Mouse (Mus musculus): ENCODE results near the gene Lrp3. TPM values are rescaled to one million over a fixed set of nuclear protein-coding genes. Genes with fewer than 3 reads are reported as not detected.

The Lrp3 gene
- polyA plus RNA-seq, 1 experiment from 2014 or later: 33.0 TPM

GRCm38 (mm10) chr7:35175533-35175932 lies 39.8 kb downstream of the Lrp3 start:
- WGBS: 81% methylated on average over 4 of the region's 4 CpGs
- Histone ChIP-seq H3K4me3 (ENCODE audit: low read depth, low read length) (no peak overlapping the region), H3K4me2 (ENCODE audit: low read depth, low read length) (no peak overlapping the region), H3K36me3 (ENCODE audit: control insufficient read depth, insufficient read depth, low read length) (no peaks in the 10 kb centered on the region), H3K9ac (replicated peaks; ENCODE audit: low read depth, low read length) (no peak overlapping the region), H3K27me3 (ENCODE audit: control insufficient read depth, insufficient read depth, low read length) (no peaks in the 10 kb centered on the region), H3K27ac (ENCODE audit: low read depth, low read length) (no peak overlapping the region), H3K9me3 (ENCODE audit: control insufficient read depth, low read length) (no peaks in the 10 kb centered on the region), H3K4me1 (ENCODE audit: control insufficient read depth, insufficient read depth, low read length) (no peaks in the 10 kb centered on the region)
- ATAC-seq (ENCODE audit: low read depth): no peak

GRCm38 (mm10) chr7:35172519-35172918 lies 42.8 kb downstream of the Lrp3 start:
- ATAC-seq (ENCODE audit: low read depth): no peak
- H3K9ac ChIP-seq (replicated peaks; ENCODE audit: low read depth, low read length): no peak overlapping the region
- 81% methylated on average over 4 of the region's 4 CpGs for WGBS

GRCm38 (mm10) chr7:35171867-35172382 lies 43.4 kb downstream of the Lrp3 start:
- ATAC-seq (ENCODE audit: low read depth): peak; percentile 82
- H3K4me3 ChIP-seq (ENCODE audit: low read depth, low read length): no peak overlapping the region
- H3K27me3 ChIP-seq (ENCODE audit: control insufficient read depth, insufficient read depth, low read length): no peaks in the 10 kb centered on the region
- no peaks in the 10 kb centered on the region for H3K9me3 ChIP-seq (ENCODE audit: control insufficient read depth, low read length)
- H3K9ac ChIP-seq (replicated peaks; ENCODE audit: low read depth, low read length): no peak overlapping the region
- H3K36me3 ChIP-seq (ENCODE audit: control insufficient read depth, insufficient read depth, low read length): no peaks in the 10 kb centered on the region
- 3% methylated on average over 16 of the region's 16 CpGs for WGBS
- H3K27ac ChIP-seq (ENCODE audit: low read depth, low read length): no peak overlapping the region
- H3K4me2 ChIP-seq (ENCODE audit: low read depth, low read length): no peak overlapping the region
- no peaks in the 10 kb centered on the region for H3K4me1 ChIP-seq (ENCODE audit: control insufficient read depth, insufficient read depth, low read length)

More at GRCm38 (mm10) chr7:35172519-35172918, 42.8 kb downstream of the Lrp3 start:
- Histone ChIP-seq H3K4me2 (ENCODE audit: low read depth, low read length) (no peak overlapping the region), H3K4me1 (ENCODE audit: control insufficient read depth, insufficient read depth, low read length) (no peaks in the 10 kb centered on the region), H3K36me3 (ENCODE audit: control insufficient read depth, insufficient read depth, low read length) (no peaks in the 10 kb centered on the region), H3K4me3 (ENCODE audit: low read depth, low read length) (no peak overlapping the region), H3K9me3 (ENCODE audit: control insufficient read depth, low read length) (no peaks in the 10 kb centered on the region), H3K27me3 (ENCODE audit: control insufficient read depth, insufficient read depth, low read length) (no peaks in the 10 kb centered on the region), H3K27ac (ENCODE audit: low read depth, low read length) (no peak overlapping the region)

GRCm38 (mm10) chr7:35169341-35169740 lies 46.0 kb downstream of the Lrp3 start:
- no peak overlapping the region for H3K9ac ChIP-seq (replicated peaks; ENCODE audit: low read depth, low read length)
- no peaks in the 10 kb centered on the region for H3K4me1 ChIP-seq (ENCODE audit: control insufficient read depth, insufficient read depth, low read length)
- no peaks in the 10 kb centered on the region for H3K27me3 ChIP-seq (ENCODE audit: control insufficient read depth, insufficient read depth, low read length)
- H3K9me3 ChIP-seq (ENCODE audit: control insufficient read depth, low read length): no peaks in the 10 kb centered on the region
- no peak overlapping the region for H3K4me2 ChIP-seq (ENCODE audit: low read depth, low read length)
- no peak overlapping the region for H3K4me3 ChIP-seq (ENCODE audit: low read depth, low read length)
- WGBS: 12% methylated on average over 6 of the region's 6 CpGs
- ATAC-seq (ENCODE audit: low read depth): peak; percentile 20; the same call in 1 of the 2 replicates
- no peaks in the 10 kb centered on the region for H3K36me3 ChIP-seq (ENCODE audit: control insufficient read depth, insufficient read depth, low read length)
- H3K27ac ChIP-seq (ENCODE audit: low read depth, low read length): no peak overlapping the region

- 66% methylated on average over 2 of the region's 2 CpGs for WGBS
- H3K27ac ChIP-seq (ENCODE audit: low read depth, low read length): no peak overlapping the region
- H3K4me2 ChIP-seq (ENCODE audit: low read depth, low read length): no peak overlapping the region
- no peak overlapping the region for H3K9ac ChIP-seq (replicated peaks; ENCODE audit: low read depth, low read length)
- H3K27me3 ChIP-seq (ENCODE audit: control insufficient read depth, insufficient read depth, low read length): no peaks in the 10 kb centered on the region
- H3K36me3 ChIP-seq (ENCODE audit: control insufficient read depth, insufficient read depth, low read length): no peaks in the 10 kb centered on the region
- no peak for ATAC-seq (ENCODE audit: low read depth)
- no peak overlapping the region for H3K4me3 ChIP-seq (ENCODE audit: low read depth, low read length)
- H3K9me3 ChIP-seq (ENCODE audit: control insufficient read depth, low read length): no peaks in the 10 kb centered on the region
- no peaks in the 10 kb centered on the region for H3K4me1 ChIP-seq (ENCODE audit: control insufficient read depth, insufficient read depth, low read length)
Measured at GRCm38 (mm10) chr7:35167925-35168324, 47.4 kb downstream of the Lrp3 start.

- Histone ChIP-seq H3K36me3 (ENCODE audit: control insufficient read depth, insufficient read depth, low read length) (no peaks in the 10 kb centered on the region), H3K4me2 (ENCODE audit: low read depth, low read length) (no peak overlapping the region), H3K4me1 (ENCODE audit: control insufficient read depth, insufficient read depth, low read length) (no peaks in the 10 kb centered on the region), H3K27ac (ENCODE audit: low read depth, low read length) (no peak overlapping the region), H3K9ac (replicated peaks; ENCODE audit: low read depth, low read length) (no peak overlapping the region), H3K4me3 (ENCODE audit: low read depth, low read length) (no peak overlapping the region), H3K27me3 (ENCODE audit: control insufficient read depth, insufficient read depth, low read length) (no peaks in the 10 kb centered on the region), H3K9me3 (ENCODE audit: control insufficient read depth, low read length) (no peaks in the 10 kb centered on the region)
- no peak for ATAC-seq (ENCODE audit: low read depth)
- 89% methylated on average over 5 of the region's 5 CpGs for WGBS
Measured at GRCm38 (mm10) chr7:35166988-35167387, 48.3 kb downstream of the Lrp3 start.

- Histone ChIP-seq H3K36me3 (ENCODE audit: control insufficient read depth, insufficient read depth, low read length) (no peaks in the 10 kb centered on the region), H3K4me3 (ENCODE audit: low read depth, low read length) (no peak overlapping the region), H3K27ac (ENCODE audit: low read depth, low read length) (no peak overlapping the region), H3K27me3 (ENCODE audit: control insufficient read depth, insufficient read depth, low read length) (no peaks in the 10 kb centered on the region), H3K9me3 (ENCODE audit: control insufficient read depth, low read length) (no peaks in the 10 kb centered on the region), H3K4me2 (ENCODE audit: low read depth, low read length) (no peak overlapping the region), H3K4me1 (ENCODE audit: control insufficient read depth, insufficient read depth, low read length) (no peaks in the 10 kb centered on the region), H3K9ac (replicated peaks; ENCODE audit: low read depth, low read length) (no peak overlapping the region)
- WGBS: 82% methylated on average over 6 of the region's 6 CpGs
- ATAC-seq (ENCODE audit: low read depth): no peak
Measured at GRCm38 (mm10) chr7:35164131-35164530, 51.2 kb downstream of the Lrp3 start.

GRCm38 (mm10) chr7:35163600-35163999 lies 51.7 kb downstream of the Lrp3 start:
- Histone ChIP-seq H3K9ac (replicated peaks; ENCODE audit: low read depth, low read length) (no peak overlapping the region), H3K9me3 (ENCODE audit: control insufficient read depth, low read length) (no peaks in the 10 kb centered on the region), H3K27me3 (ENCODE audit: control insufficient read depth, insufficient read depth, low read length) (no peaks in the 10 kb centered on the region), H3K4me2 (ENCODE audit: low read depth, low read length) (no peak overlapping the region), H3K27ac (ENCODE audit: low read depth, low read length) (no peak overlapping the region), H3K4me1 (ENCODE audit: control insufficient read depth, insufficient read depth, low read length) (no peaks in the 10 kb centered on the region), H3K36me3 (ENCODE audit: control insufficient read depth, insufficient read depth, low read length) (no peaks in the 10 kb centered on the region), H3K4me3 (ENCODE audit: low read depth, low read length) (no peak overlapping the region)
- ATAC-seq (ENCODE audit: low read depth): no peak
- WGBS: 72% methylated on average over 7 of the region's 7 CpGs

GRCm38 (mm10) chr7:35162443-35162842 lies 52.9 kb downstream of the Lrp3 start:
- ATAC-seq (ENCODE audit: low read depth): no peak

More at GRCm38 (mm10) chr7:35162443-35162842, 52.9 kb downstream of the Lrp3 start:
- Histone ChIP-seq H3K4me3 (ENCODE audit: low read depth, low read length) (no peak overlapping the region), H3K36me3 (ENCODE audit: control insufficient read depth, insufficient read depth, low read length) (no peaks in the 10 kb centered on the region), H3K27me3 (ENCODE audit: control insufficient read depth, insufficient read depth, low read length) (no peaks in the 10 kb centered on the region), H3K9me3 (ENCODE audit: control insufficient read depth, low read length) (no peaks in the 10 kb centered on the region), H3K4me1 (ENCODE audit: control insufficient read depth, insufficient read depth, low read length) (no peaks in the 10 kb centered on the region), H3K9ac (replicated peaks; ENCODE audit: low read depth, low read length) (no peak overlapping the region), H3K27ac (ENCODE audit: low read depth, low read length) (no peak overlapping the region), H3K4me2 (ENCODE audit: low read depth, low read length) (no peak overlapping the region)
- 80% methylated on average over 6 of the region's 6 CpGs for WGBS
